Mouse (Mus musculus): ENCODE results near the gene Stat6. TPM values are rescaled to one million over a fixed set of nuclear protein-coding genes. Genes with fewer than 3 reads are reported as not detected.

The Stat6 gene
- polyA plus RNA-seq, 1 experiment from 2014 or later, result 8.8 TPM

GRCm38 (mm10) chr10:127691053-127691452 is 48.3 kb downstream of the Stat6 start:
- no peak for ATAC-seq (ENCODE audit: low FRiP score)
- peaks cover 30% of the 10 kb centered on the region for H3K36me3 ChIP-seq
- WGBS, result 22% methylated on average over 1 of the region's 1 CpGs

GRCm38 (mm10) chr10:127694636-127695035 is 51.9 kb downstream of the Stat6 start:
- no peak overlapping the region for H3K4me2 ChIP-seq (replicated peaks)
- H3K27me3 ChIP-seq, result no peaks in the 10 kb centered on the region
- ATAC-seq (ENCODE audit: low FRiP score), result no peak
- H3K9ac ChIP-seq, result no peak overlapping the region
- no peak overlapping the region for H3K27ac ChIP-seq
- no peaks in the 10 kb centered on the region for H3K9me3 ChIP-seq (replicated peaks)
- H3K36me3 ChIP-seq, result peaks cover 46% of the 10 kb centered on the region
- WGBS, result 68% methylated on average over 2 of the region's 2 CpGs
- no peak overlapping the region for H3K4me3 ChIP-seq
- no peaks in the 10 kb centered on the region for H3K4me1 ChIP-seq

More at GRCm38 (mm10) chr10:127691053-127691452, 48.3 kb downstream of the Stat6 start:
- Histone ChIP-seq H3K27ac (no peak overlapping the region), H3K9me3 (replicated peaks) (no peaks in the 10 kb centered on the region), H3K9ac (no peak overlapping the region), H3K4me1 (no peaks in the 10 kb centered on the region), H3K27me3 (no peaks in the 10 kb centered on the region), H3K4me3 (no peak overlapping the region), H3K4me2 (replicated peaks) (no peak overlapping the region)

- H3K4me2 ChIP-seq (replicated peaks), result no peak overlapping the region
- peaks cover 43% of the 10 kb centered on the region for H3K36me3 ChIP-seq
- H3K9ac ChIP-seq, result no peak overlapping the region
- H3K4me3 ChIP-seq, result no peak overlapping the region
- no peak for ATAC-seq (ENCODE audit: low FRiP score)
- no peak overlapping the region for H3K27ac ChIP-seq
- H3K9me3 ChIP-seq (replicated peaks), result no peaks in the 10 kb centered on the region
- no peaks in the 10 kb centered on the region for H3K27me3 ChIP-seq
- 95% methylated on average over 7 of the region's 7 CpGs for WGBS
- no peaks in the 10 kb centered on the region for H3K4me1 ChIP-seq
Observed at GRCm38 (mm10) chr10:127695775-127696174, 53.0 kb downstream of the Stat6 start.

- ATAC-seq (ENCODE audit: low FRiP score), result no peak
- WGBS, result 93% methylated on average over 7 of the region's 7 CpGs
- H3K27me3 ChIP-seq, result no peaks in the 10 kb centered on the region
- H3K4me3 ChIP-seq, result no peak overlapping the region
- no peaks in the 10 kb centered on the region for H3K4me1 ChIP-seq
- H3K9me3 ChIP-seq (replicated peaks), result no peaks in the 10 kb centered on the region
- H3K4me2 ChIP-seq (replicated peaks), result no peak overlapping the region
- no peak overlapping the region for H3K27ac ChIP-seq
- no peak overlapping the region for H3K9ac ChIP-seq
- peaks cover 28% of the 10 kb centered on the region for H3K36me3 ChIP-seq
Observed at GRCm38 (mm10) chr10:127698966-127699365, 56.2 kb downstream of the Stat6 start.

GRCm38 (mm10) chr10:127703299-127703698 is 60.5 kb downstream of the Stat6 start:
- Histone ChIP-seq H3K27me3 (no peaks in the 10 kb centered on the region), H3K9ac (no peak overlapping the region)
- 47% methylated on average over 4 of the region's 4 CpGs for WGBS

GRCm38 (mm10) chr10:127704293-127704692 is 61.5 kb downstream of the Stat6 start:
- H3K36me3 ChIP-seq, result peaks cover under 1% of the 10 kb centered on the region; the same call in 1 of the 2 replicates
- 61% methylated on average over 2 of the region's 2 CpGs for WGBS
- H3K9ac ChIP-seq, result no peak overlapping the region
- no peak overlapping the region for H3K4me3 ChIP-seq
- H3K9me3 ChIP-seq (replicated peaks), result no peaks in the 10 kb centered on the region
- no peak overlapping the region for H3K4me2 ChIP-seq (replicated peaks)
- H3K27ac ChIP-seq, result no peak overlapping the region
- ATAC-seq (ENCODE audit: low FRiP score), result no peak
- no peaks in the 10 kb centered on the region for H3K4me1 ChIP-seq
- no peaks in the 10 kb centered on the region for H3K27me3 ChIP-seq

More at GRCm38 (mm10) chr10:127703299-127703698, 60.5 kb downstream of the Stat6 start:
- no peak overlapping the region for H3K27ac ChIP-seq
- ATAC-seq (ENCODE audit: low FRiP score), result no peak
- no peaks in the 10 kb centered on the region for H3K4me1 ChIP-seq
- H3K36me3 ChIP-seq, result peaks cover 8% of the 10 kb centered on the region; the same call in 1 of the 2 replicates
- no peak overlapping the region for H3K4me3 ChIP-seq
- H3K9me3 ChIP-seq (replicated peaks), result no peaks in the 10 kb centered on the region
- no peak overlapping the region for H3K4me2 ChIP-seq (replicated peaks)

- no peaks in the 10 kb centered on the region for H3K4me1 ChIP-seq
Observed at GRCm38 (mm10) chr10:127704766-127705220, 62.0 kb downstream of the Stat6 start, which contains the start of gene Myo1a. Gene Myo1a (plus strand): TSS chr10:127705170.

GRCm38 (mm10) chr10:127705783-127706182 is 63.0 kb downstream of the Stat6 start:
- Histone ChIP-seq H3K9me3 (replicated peaks) (no peaks in the 10 kb centered on the region), H3K27me3 (no peaks in the 10 kb centered on the region), H3K4me1 (no peaks in the 10 kb centered on the region), H3K9ac (no peak overlapping the region), H3K36me3 (no peaks in the 10 kb centered on the region), H3K4me3 (no peak overlapping the region), H3K4me2 (replicated peaks) (no peak overlapping the region), H3K27ac (no peak overlapping the region)
- 94% methylated on average over 4 of the region's 4 CpGs for WGBS
- no peak for ATAC-seq (ENCODE audit: low FRiP score)

More at GRCm38 (mm10) chr10:127704766-127705220, 62.0 kb downstream of the Stat6 start, which contains the start of gene Myo1a:
- no peak for ATAC-seq (ENCODE audit: low FRiP score)
- Histone ChIP-seq H3K9me3 (replicated peaks) (no peaks in the 10 kb centered on the region), H3K4me3 (no peak within 1 kb of the TSS), H3K27me3 (no peaks in the 10 kb centered on the region), H3K9ac (no peak within 1 kb of the TSS), H3K4me2 (replicated peaks) (no peak within 1 kb of the TSS), H3K36me3 (no peaks in the 10 kb centered on the region), H3K27ac (no peak within 1 kb of the TSS)
- WGBS, result 68% methylated on average over 2 of the region's 2 CpGs

- H3K4me2 ChIP-seq (replicated peaks), result no peak overlapping the region
- no peaks in the 10 kb centered on the region for H3K9me3 ChIP-seq (replicated peaks)
- H3K4me3 ChIP-seq, result no peak overlapping the region
- no peaks in the 10 kb centered on the region for H3K4me1 ChIP-seq
- H3K27ac ChIP-seq, result no peak overlapping the region
- H3K9ac ChIP-seq, result no peak overlapping the region
- H3K27me3 ChIP-seq, result no peaks in the 10 kb centered on the region
- ATAC-seq (ENCODE audit: low FRiP score), result no peak
- no peaks in the 10 kb centered on the region for H3K36me3 ChIP-seq
- WGBS, result 89% methylated on average over 7 of the region's 7 CpGs
Observed at GRCm38 (mm10) chr10:127707721-127708120, 64.9 kb downstream of the Stat6 start.

GRCm38 (mm10) chr10:127708850-127709370 is 66.1 kb downstream of the Stat6 start:
- H3K27me3 ChIP-seq, result no peaks in the 10 kb centered on the region
- H3K36me3 ChIP-seq, result no peaks in the 10 kb centered on the region
- WGBS, result 78% methylated on average over 3 of the region's 3 CpGs
- no peak overlapping the region for H3K4me2 ChIP-seq (replicated peaks)
- H3K27ac ChIP-seq, result no peak overlapping the region
- ATAC-seq (ENCODE audit: low FRiP score), result no peak
- H3K4me1 ChIP-seq, result no peaks in the 10 kb centered on the region
- H3K9me3 ChIP-seq (replicated peaks), result no peaks in the 10 kb centered on the region
- no peak overlapping the region for H3K4me3 ChIP-seq
- H3K9ac ChIP-seq, result no peak overlapping the region

GRCm38 (mm10) chr10:127710331-127710730 is 67.5 kb downstream of the Stat6 start:
- Histone ChIP-seq H3K4me2 (replicated peaks) (no peak overlapping the region), H3K4me3 (no peak overlapping the region), H3K9ac (no peak overlapping the region), H3K4me1 (no peaks in the 10 kb centered on the region), H3K9me3 (replicated peaks) (no peaks in the 10 kb centered on the region), H3K27ac (no peak overlapping the region), H3K27me3 (no peaks in the 10 kb centered on the region), H3K36me3 (no peaks in the 10 kb centered on the region)
- ATAC-seq (ENCODE audit: low FRiP score), result no peak
- WGBS, result 87% methylated on average over 13 of the region's 13 CpGs
